Mouse (Mus musculus): Measurements from ENCODE around the gene Ankrd53. TPM values are rescaled to one million over a fixed set of nuclear protein-coding genes. Genes with fewer than 3 reads are reported as not detected.

Ankrd53 gene
- polyA plus RNA-seq, 1 experiment from 2014 or later: not detected

GRCm38 (mm10) chr6:83796686-83797085 is 34.2 kb downstream of the Ankrd53 start:
- Histone ChIP-seq H3K27ac (replicated peaks) (no peak overlapping the region), H3K4me2 (replicated peaks) (no peak overlapping the region), H3K9me3 (no peaks in the 10 kb centered on the region), H3K36me3 (peaks cover 17% of the 10 kb centered on the region), H3K27me3 (no peaks in the 10 kb centered on the region), H3K9ac (replicated peaks) (no peak overlapping the region), H3K4me1 (peaks cover 6% of the 10 kb centered on the region), H3K4me3 (no peak overlapping the region)
- no peak for ATAC-seq (ENCODE audit: low FRiP score, low read depth)
- WGBS: 60% methylated on average over 3 of the region's 3 CpGs

- 89% methylated on average over 5 of the region's 5 CpGs for WGBS
- Histone ChIP-seq H3K4me2 (replicated peaks) (no peak overlapping the region), H3K36me3 (peaks cover 43% of the 10 kb centered on the region), H3K4me1 (no peaks in the 10 kb centered on the region), H3K4me3 (no peak overlapping the region), H3K9me3 (no peaks in the 10 kb centered on the region), H3K27me3 (no peaks in the 10 kb centered on the region), H3K27ac (replicated peaks) (no peak overlapping the region), H3K9ac (replicated peaks) (no peak overlapping the region)
- no peak for ATAC-seq (ENCODE audit: low FRiP score, low read depth)
These were observed 39.6 kb downstream of the Ankrd53 start for GRCm38 (mm10) chr6:83802033-83802432.

GRCm38 (mm10) chr6:83802846-83803245 is 40.4 kb downstream of the Ankrd53 start:
- Histone ChIP-seq H3K4me3 (no peak overlapping the region), H3K9me3 (no peaks in the 10 kb centered on the region), H3K36me3 (peaks cover 51% of the 10 kb centered on the region), H3K27me3 (no peaks in the 10 kb centered on the region), H3K9ac (replicated peaks) (no peak overlapping the region), H3K4me2 (replicated peaks) (no peak overlapping the region), H3K27ac (replicated peaks) (no peak overlapping the region), H3K4me1 (no peaks in the 10 kb centered on the region)
- no peak for ATAC-seq (ENCODE audit: low FRiP score, low read depth)
- WGBS: 95% methylated on average over 3 of the region's 3 CpGs

GRCm38 (mm10) chr6:83815801-83816200 is 53.4 kb downstream of the Ankrd53 start:
- 92% methylated on average over 3 of the region's 3 CpGs for WGBS
- no peak overlapping the region for H3K4me2 ChIP-seq (replicated peaks)
- peaks cover 45% of the 10 kb centered on the region for H3K36me3 ChIP-seq
- no peaks in the 10 kb centered on the region for H3K27me3 ChIP-seq
- no peak for ATAC-seq (ENCODE audit: low FRiP score, low read depth)
- no peak overlapping the region for H3K9ac ChIP-seq (replicated peaks)
- H3K27ac ChIP-seq (replicated peaks): no peak overlapping the region
- H3K9me3 ChIP-seq: no peaks in the 10 kb centered on the region
- H3K4me1 ChIP-seq: peaks cover 8% of the 10 kb centered on the region
- no peak overlapping the region for H3K4me3 ChIP-seq

Other genes with a start within 250 kb of the Ankrd53 start
- 6.2 TPM in 2 replicates for gene Actg2, start 226.4 kb upstream of the Ankrd53 start, polyA plus RNA-seq (2016; fragmentation: Nextera tagmentation; extraction: Ambion mirVana)
- 31.6 and 31.9 TPM in 2 replicates for gene Stambp, start 189.9 kb upstream of the Ankrd53 start, polyA plus RNA-seq (2016; fragmentation: Nextera tagmentation; extraction: Ambion mirVana)
- gene Clec4f, start 106.5 kb upstream of the Ankrd53 start, polyA plus RNA-seq (2016; fragmentation: Nextera tagmentation; extraction: Ambion mirVana): not detected in 2 replicates
- not detected in 2 replicates for gene Cd207, start 84.8 kb upstream of the Ankrd53 start, polyA plus RNA-seq (2016; fragmentation: Nextera tagmentation; extraction: Ambion mirVana)
- 0.42 and 0.68 TPM in 2 replicates for gene Vax2, start 51.4 kb upstream of the Ankrd53 start, polyA plus RNA-seq (2016; fragmentation: Nextera tagmentation; extraction: Ambion mirVana)
- not detected in 2 replicates for gene Atp6v1b1, start 19.7 kb upstream of the Ankrd53 start, polyA plus RNA-seq (2016; fragmentation: Nextera tagmentation; extraction: Ambion mirVana)
- gene Tex261, start 13.2 kb downstream of the Ankrd53 start, polyA plus RNA-seq (2016; fragmentation: Nextera tagmentation; extraction: Ambion mirVana): 67.9 and 70.1 TPM in 2 replicates
- gene Nagk, start 32.3 kb downstream of the Ankrd53 start, polyA plus RNA-seq (2016; fragmentation: Nextera tagmentation; extraction: Ambion mirVana): 53.6 and 54.9 TPM in 2 replicates
- 21.8 and 22.2 TPM in 2 replicates for gene Paip2b, start 69.1 kb downstream of the Ankrd53 start, polyA plus RNA-seq (2016; fragmentation: Nextera tagmentation; extraction: Ambion mirVana)
- gene Zfp638, start 104.5 kb downstream of the Ankrd53 start, polyA plus RNA-seq (2016; fragmentation: Nextera tagmentation; extraction: Ambion mirVana): 102 and 110 TPM in 2 replicates
- 3.8 and 4.0 TPM in 2 replicates for gene Dysf, start 245.9 kb downstream of the Ankrd53 start, polyA plus RNA-seq (2016; fragmentation: Nextera tagmentation; extraction: Ambion mirVana)

All from midbrain, embryonic 12.5 days (tissue).